Mouse (Mus musculus): Measurements from ENCODE around the gene Prr29.
"Not testable (repeated sequence)": the region's sequence is repeated elsewhere in the genome, so short reads cannot be mapped to it uniquely, and the experiment has no call there.

The Prr29 gene

DNA sequence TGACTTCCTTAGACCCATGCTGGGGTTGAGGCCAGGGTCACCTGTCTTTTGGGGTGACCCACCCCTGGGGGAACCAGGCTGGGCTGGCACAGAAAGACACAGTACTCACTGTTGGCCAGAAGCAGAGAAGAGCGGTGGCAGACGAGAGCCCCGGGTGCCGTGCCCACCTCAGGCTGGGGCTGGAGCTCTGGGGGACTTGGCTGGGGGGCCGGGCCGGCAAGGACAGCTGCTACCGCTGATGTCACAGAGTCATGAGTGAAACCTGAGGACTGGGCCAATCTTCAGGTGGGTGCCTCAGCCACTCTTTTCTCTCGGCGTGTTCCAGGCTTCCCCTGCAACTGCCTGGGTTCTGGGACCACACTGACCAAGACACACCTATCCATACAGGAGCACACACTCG, at the start of gene Prr29:
Gene Prr29 (plus strand): TSS at position 107 of the 400 bp plus-strand sequence.
- no peak for DNase-seq (ENCODE audit: low read depth, low spot score)

DNA sequence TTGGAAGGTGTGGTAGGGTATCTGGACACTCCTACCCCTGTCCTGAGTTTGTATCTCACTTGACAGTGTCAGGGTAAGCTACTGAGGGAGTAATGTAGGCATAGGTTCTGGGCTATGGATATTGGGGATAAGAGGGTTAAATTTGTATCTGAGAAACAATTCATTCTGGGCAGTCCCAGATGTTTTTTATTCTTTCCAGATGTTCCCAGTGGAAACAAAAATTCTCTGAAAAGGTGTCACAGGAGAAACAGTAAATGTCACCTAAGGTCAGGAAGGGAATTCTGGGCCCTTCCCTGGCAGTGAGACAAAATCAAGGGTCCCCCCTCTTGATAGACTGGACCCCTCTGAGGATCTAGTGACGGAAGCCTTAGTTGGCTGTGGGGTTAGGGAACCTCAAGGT, 48.9 kb upstream of the Prr29 start:
- no peak for DNase-seq (ENCODE audit: low read depth, low spot score)

DNA sequence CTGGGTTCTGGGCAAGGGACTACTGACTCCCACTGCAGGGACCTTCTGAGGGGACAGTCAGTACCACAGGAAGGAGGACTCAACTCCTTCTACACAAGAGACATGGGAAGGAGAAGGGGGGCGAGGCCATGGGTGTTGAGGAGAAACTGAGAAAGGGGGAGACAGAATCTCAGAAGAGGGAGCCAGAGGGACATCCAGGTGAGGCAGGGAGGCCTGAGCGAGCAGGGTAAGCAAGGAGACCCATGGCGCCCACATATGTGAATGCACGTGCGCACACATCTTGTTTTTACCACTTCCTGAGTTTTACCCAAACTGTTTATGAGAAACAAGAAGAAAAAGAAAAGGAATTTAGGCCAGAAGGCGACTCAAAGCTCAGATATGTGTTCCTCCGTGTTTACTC, 47.5 kb upstream of the Prr29 start:
- DNase-seq (ENCODE audit: low read depth, low spot score) = no peak

DNA sequence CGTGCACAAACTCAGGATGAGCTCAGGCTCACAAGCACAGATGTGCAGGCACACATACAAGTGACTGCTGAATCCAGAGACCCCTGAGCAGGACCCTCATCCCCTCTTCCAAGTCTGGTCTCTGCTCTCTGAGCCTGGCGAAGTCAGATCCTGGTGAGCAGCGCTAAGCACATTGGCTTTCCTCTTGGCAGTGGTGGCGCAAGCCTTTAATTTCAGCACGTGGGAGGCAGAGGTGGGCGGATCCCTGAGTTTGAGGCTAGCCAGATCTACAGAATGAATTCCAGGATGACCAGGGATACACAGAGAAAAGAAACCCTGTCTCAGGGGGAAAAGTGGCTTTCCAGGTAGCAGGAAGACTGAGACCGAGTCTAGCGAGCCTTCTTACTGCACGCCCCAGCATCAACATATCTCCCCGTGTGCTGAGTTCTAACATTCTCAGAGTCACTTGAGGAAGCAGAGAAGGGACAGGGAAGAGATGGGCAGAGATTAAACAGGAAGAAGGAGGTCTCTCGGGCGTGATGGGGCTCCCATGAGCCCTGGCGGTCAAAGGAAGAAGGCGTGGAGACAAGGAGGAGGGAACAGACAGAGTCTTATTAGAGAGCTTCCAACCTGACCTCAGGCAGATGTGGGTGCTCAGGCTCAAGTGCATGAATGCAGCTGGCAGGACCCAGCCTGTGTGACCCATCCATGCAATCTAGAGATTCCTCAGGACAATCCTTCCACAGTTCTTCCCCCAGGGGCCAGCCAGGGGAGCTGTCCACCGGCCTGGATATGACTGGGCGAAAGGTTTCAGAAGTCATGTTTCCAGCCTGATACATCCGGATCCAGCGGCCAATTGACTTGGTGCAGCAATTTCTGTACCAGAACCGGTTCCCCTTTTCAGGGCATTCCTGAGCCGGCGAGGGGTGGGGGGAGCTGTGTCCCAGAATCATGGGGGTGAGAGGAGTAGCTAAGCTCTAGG, 46.6 kb upstream of the Prr29 start:
- DNase-seq (ENCODE audit: low read depth, low spot score) = no peak

DNA sequence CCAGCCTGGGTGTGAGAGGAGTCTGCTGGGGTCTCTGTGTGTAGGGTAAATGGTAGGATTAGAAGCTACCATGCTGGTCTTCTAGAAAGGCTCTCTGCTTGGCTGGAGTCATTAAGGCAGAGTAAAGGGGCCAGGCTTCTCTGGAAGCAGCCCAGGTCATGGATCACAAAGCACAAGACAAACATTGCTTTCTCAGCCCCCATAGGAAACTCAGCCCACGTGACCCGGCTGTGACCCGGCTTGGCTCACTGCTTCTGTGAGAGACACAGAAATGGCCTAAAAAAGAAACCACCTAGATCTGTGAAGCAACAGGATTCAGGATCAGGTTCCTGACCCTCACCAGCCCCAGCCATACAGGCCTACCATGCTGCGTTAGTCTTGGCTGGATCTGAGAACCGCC, 40.4 kb upstream of the Prr29 start:
- DNase-seq (ENCODE audit: low read depth, low spot score) = no peak

DNA sequence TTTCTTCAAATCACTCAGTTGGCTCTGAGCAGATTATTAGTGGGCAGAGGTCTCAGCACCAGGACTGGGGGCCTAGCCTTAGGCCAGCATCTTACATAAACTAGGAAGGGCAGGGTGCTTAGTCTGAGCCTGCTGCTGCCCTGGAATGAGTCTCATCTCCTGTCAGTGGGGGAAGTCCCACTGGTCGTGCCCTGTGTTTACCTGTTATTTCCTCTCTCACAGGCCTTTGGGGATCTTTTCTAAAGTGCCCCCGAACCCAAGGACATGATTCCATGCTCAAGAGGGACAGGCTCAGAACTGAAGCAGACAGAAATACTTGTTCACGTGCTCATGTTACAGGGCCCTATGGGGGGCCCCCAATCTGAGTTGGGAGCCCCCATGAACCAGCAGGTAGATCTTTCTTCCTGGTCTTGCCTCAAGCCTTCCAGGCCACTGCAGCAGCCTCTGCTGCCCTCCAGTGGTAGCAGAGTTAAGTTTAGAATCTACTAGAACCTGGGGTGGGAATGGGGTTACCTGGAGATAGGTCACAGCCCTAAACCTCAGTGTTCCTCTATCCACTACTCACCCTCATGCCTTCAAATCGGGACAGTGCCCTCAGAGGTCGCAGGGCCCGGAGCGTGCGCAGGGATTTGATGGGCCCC, 39.6 kb upstream of the Prr29 start:
- DNase-seq (ENCODE audit: low read depth, low spot score) = no peak

DNA sequence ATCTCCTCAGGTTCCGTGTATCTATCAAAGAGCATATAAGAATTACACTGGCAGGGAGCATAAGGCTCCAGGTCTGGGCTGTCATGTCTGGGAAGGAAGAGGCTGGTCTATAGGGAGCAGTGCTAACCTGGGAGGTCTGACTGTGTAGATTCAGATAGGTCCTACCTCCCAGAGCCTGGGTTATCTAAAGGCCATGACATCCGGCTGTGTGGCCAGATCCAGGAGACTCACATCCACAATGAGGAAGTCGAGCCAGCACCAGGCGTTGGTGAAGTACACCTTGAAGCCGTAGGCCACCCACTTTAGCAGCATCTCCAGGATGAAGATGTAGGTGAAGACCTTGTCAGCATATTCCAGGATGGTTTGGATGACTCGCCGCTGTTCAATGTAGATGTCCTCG, 38.8 kb upstream of the Prr29 start:
- no peak for DNase-seq (ENCODE audit: low read depth, low spot score)

DNA sequence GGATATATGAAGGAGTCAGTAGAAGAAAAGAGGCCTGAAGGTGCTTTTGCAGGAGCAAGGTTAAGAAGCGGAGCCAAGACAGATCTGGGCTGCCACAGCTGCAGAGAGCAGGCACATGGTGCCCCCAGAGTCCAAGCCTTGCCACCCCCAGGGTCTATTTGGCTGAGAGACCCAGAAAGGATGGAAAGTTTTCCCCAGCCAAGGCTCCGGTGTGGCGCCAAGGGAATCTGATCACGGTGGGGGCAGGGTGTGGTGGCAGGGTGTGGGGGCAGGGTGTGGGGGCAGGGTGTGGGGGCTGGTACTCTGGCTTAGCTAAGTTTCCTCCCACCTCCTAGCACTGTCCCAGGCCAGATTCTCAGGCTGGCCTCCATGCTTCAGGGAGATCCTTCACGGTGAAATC, 36.8 kb upstream of the Prr29 start:
- no peak for DNase-seq (ENCODE audit: low read depth, low spot score)

DNA sequence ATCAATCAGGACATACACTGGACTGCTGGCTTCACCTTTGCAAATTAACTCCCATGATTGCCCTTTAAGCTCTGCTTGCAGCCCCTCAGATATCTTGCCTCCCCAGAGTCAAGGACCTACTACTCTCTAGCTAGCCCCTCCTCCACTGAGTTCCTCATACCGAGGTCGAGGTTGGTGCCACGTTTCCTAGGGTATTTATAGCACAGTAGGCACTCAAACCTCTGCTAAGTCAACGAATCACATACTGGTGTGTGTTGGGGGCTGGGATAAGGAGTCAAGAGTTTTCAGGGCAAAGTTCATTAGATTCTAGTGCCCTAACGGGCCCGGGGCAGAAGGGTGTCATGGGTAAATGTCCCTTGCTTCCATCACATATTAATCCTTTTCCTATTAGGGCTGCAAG, 36.1 kb upstream of the Prr29 start:
- no peak for DNase-seq (ENCODE audit: low read depth, low spot score)

DNA sequence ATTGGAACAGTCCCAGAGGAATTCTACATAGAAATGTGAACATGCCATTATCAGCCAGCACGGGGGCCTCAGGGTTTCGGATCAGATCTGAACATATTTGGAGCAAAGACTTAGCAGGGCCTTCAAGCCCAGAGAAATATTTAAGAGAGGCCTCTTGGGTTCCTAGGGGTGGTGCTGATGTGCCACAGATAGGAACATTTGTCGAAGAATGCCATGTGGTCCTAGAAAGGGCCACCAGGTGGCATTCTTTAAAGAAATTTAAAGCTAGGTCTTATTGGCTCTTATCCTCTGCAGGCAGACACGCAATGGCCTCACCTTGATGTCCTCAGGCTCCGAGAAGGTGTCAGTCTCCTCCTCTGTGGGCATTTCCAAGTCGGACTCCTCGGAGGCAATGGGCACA, 35.6 kb upstream of the Prr29 start:
- DNase-seq (ENCODE audit: low read depth, low spot score) = no peak

DNA sequence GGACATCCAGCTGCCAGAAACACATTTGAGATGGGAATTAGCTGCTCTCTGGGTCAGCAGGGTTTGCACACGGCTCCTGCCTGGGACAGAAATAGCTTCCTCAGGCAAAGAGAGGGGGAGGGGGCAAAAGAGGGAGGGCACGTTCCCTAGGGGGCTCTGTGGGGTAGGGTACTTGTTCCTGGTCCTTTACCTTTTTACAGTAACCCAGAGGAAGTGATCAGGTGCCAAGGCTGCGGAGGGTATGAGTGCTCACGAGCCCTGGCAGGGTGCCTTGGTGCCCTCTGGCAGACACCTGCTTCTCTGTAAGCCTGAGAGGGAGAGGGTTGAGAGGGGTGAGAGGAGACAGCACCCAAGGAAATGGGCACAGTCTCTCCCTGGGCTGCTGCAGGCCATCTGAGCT, 32.8 kb upstream of the Prr29 start:
- DNase-seq (ENCODE audit: low read depth, low spot score) = no peak

DNA sequence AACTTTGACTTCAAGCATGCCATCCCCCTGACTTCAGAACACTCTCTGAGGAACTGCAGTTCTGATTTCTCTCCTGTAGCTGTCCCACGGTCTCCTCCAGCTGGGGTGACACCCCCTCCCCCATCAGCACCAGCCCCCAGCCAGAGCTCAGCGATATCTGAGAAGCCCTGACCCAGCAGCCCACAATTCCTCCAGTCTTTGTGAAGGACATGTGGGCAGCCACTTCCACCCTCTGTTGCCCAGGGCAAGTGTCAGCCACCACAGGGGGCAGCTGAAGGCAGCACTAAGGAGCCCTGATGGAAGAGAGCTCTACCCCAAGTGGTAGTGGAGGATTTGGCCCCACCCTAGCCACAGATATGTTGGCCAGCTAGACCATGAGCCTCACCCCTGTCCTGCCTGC, 31.2 kb upstream of the Prr29 start:
- no peak for DNase-seq (ENCODE audit: low read depth, low spot score)

DNA sequence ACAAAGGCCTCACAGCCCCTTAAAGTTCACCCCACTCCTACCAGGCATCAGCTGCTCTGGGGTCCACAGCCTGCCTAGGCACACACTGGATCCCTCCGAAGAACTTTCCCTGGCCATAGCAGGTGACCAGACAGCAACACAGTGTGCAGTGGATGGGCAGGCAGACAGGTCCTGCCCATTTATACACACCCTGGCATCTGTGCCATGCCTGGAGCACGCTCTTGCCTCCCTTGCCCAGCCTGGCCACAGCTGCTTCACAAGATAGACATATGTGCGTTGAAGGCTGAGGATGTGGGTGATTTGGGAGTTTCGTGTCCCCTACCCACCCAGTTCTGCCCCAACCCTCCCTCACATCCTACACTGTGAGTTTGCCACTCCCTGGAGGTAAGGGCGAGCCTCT, 27.2 kb upstream of the Prr29 start:
- DNase-seq (ENCODE audit: low read depth, low spot score) = no peak

DNA sequence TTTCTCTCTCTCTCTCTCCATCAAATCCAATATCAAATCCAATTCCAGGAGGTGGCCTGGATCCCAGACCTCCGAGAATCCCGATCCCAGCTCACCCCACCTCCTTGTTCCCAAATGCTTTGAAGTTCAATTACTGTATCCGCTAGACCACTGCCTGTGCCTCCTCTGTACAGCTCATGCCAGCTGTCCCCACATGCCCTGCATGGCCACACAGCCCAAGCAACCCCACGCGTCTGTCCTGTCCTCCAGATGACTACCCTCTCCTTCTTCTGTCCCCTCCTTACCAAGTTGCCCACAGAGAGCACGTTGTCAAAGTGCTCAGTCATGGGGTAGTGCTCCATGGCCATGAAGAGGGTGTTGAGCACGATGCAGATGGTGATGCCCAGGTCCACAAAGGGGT, 26.4 kb upstream of the Prr29 start:
- DNase-seq (ENCODE audit: low read depth, low spot score) = no peak

DNA sequence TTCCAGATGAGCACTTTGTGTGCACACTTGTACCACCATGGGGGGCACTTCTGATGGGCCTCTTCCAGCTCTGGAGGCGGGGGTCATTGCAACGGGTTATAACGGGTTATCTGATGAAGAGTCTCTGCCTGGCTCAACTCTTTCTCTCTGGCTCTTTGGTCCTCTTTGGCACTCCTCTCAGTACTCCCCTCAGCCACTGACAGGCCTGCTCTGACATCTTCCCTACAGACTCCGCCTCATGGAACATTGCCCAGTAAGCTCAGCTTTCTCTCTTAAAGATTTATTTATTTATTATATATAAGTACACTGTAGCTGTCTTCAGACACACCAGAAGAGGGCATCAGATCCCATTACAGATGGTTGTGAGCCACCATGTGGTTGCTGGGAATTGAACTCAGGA, 25.9 kb upstream of the Prr29 start:
- not testable (repeated sequence) for DNase-seq (ENCODE audit: low read depth, low spot score)

DNA sequence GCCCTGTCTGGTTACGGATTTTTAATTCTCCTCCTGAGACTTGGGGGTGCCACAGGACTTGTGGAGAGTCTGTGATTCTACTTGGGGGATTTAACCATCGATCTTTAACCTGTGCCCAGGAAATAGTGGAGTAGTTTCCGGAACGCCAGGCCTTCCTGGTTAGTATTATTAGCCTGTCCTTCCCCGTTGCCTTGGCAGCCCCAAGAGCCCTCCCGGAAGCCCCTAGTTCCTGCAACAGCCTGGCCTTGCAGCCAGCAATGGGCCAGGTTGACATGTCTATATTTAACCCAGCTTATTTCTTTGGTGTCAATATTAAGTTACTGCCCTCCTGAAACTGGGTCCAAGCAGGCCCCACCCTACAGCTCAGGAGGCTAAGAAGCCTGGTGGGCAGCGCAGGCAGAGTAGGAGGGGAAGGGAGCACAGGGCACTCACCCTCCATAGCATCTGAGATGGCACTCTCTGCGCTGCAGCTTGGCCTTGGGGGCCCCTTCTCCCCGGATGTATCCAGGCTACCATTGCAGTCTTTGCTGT, 24.2 kb upstream of the Prr29 start:
- no peak for DNase-seq (ENCODE audit: low read depth, low spot score)

DNA sequence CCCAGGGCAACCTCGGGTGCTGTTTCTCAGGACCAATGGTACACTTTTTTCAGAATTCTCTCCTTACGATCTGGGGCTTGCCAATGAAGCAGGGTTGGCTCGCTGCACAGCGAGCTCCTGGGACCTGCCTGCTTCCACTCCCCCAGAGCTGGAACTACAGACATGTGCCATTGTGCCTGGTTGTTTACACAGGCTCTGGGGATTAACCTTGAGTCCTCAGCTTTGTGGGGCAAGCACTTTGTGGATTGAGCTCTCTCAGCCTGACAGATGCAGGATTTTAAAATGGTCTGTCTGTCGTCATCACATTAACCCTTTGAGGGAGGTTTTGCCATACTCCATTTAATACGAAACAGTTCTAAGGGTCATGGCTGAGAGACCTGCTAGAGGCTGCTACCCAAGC, 20.4 kb upstream of the Prr29 start:
- DNase-seq (ENCODE audit: low read depth, low spot score) = no peak

DNA sequence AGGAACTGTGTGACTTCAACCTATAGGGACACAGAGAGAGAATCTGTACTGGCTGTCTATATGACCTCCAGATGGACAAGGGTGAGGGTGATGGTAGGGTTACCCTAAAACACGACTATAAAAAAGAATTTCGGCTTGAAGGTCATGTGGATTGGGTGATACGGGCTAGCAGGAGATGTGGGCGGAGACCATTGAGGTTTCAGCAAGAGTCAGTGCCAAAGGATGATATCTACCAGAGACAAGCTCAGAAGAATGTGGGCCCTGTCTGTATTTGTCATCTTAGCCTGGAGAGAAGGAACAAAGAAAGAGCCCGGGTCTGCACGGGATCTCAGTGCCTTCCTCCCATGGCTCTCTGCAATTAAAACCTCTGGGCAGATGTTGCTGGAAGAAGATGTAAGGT, 15.5 kb upstream of the Prr29 start:
- DNase-seq (ENCODE audit: low read depth, low spot score) = no peak

DNA sequence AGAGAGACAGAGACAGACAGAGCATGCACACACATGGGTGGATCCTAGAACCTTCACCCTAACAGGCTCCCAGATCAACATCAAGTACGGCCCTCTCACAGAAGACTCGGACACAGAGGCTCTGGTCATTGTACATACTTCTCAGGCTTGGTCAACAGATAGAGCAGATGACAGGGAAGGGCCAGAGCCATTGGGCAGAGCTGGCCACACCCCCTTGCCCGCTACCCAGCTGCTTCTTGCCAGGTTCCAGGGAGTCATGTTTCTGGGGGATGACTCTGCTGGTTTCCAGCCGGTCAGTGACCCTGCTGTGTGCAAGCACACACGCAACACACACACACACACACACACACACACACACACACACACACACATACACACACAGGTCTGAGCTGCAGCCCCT, 14.4 kb upstream of the Prr29 start:
- DNase-seq (ENCODE audit: low read depth, low spot score) = no peak

DNA sequence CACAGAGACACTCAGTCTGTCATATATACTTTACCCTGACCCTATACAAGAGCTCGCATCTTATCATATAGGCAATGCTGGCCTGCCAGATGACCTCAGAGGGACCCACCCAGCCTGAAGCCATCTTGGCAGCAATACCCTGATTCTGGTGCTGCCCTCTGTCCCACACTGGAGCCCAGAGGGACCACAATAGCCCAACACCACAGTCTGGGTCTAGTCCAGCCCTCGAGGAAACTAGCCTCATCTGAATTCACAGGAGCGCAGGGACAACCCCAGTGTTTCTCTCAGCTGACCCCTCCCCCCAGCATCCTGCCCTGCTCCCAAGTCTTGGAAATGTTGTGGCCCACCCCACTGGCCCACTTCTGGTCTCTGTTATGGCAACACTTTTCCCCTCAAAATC, 14.0 kb upstream of the Prr29 start:
- DNase-seq (ENCODE audit: low read depth, low spot score) = no peak

DNA sequence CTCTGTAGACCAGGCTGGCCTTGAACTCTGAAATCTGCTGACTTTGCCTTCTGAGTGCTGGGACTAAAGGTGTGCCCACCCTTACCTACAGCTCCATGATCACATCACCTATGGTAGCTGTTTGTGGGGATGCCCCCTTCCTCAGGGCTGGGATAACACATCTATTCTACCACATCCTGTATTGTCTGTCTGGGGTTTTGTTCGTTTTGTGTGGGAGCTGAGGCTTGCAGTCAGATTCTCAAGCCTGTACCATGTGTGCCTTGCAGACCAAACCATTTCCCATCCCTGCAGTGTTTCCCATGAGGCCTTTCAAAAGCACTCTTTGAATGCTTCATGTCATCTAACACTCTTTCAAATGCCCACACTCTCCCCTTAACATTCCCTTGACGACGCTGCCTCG, 13.3 kb upstream of the Prr29 start:
- no peak for DNase-seq (ENCODE audit: low read depth, low spot score)

DNA sequence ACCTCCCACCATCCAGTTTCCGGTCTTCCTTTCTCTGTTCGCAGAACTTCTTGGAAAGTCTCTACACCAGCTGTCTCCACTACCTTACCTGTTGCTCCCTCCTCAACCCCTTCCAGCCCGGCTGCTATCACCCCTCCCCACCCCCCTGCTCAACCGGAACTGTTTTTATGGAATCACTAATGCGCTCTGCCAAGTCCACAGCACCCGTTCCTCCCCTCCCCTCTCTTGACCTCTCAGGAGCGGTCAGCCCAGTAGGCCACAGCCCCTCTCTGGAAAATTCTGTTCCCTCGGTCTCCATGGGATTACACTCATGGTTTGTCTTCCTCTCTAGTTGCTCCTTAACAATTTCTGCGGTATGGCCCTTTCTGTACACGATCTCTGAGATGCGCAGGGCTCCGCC, 12.1 kb upstream of the Prr29 start, which contains the start of gene Scn4a:
Gene Scn4a (minus strand): TSS at position 101 of the 400 bp plus-strand sequence.
- DNase-seq (ENCODE audit: low read depth, low spot score) = no peak

DNA sequence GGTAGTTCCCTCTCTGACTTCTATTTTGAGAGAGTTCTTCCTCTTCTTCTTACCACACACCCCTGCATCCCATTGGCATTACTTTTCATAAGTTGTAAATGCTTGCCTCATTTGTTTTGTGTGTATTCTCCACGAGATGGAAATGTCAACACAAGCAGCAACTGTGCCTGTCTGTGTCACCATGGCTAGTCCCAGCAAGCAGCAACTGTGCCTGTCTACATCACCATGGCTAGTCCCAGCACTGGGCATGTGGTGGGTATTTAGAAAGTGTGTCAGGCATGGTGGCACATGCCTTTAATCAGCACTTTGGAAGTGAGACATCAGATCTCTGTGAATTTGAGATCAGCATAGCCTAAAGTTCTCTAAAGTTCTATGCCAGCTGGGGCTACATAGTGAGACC, 11.1 kb upstream of the Prr29 start:
- no peak for DNase-seq (ENCODE audit: low read depth, low spot score)

All from brain, embryonic 18.5 days (tissue).